Mouse (Mus musculus): ENCODE data around the gene Gm20662.

DNA sequence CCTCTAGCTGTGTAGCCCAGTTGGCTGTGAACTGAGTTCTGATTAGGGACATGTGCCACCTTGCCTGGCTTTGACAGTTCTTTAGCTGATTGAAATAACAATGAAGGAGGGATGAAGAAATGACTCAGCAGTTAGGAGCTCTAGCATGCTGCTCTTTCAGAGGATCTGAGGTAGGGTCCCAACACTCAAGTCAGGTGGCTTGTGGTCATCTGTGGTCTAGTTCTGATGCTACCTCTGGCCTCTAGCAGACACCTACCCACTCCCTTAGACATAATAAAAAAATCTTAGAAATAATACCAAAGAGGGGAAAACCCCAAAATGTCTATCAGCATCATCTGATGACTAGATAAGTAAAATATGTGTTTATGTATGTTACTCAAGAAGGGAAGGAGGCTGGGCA, 14.2 kb downstream of the Gm20662 start:
- TF ChIP-seq GATA1 (IDR thresholded peaks at IDR 0.05; ENCODE audit: borderline replicate concordance, low read length) (no peak), CTCF (IDR thresholded peaks at IDR 0.05; ENCODE audit: low read depth, low read length) (no peak), GATA2 (IDR thresholded peaks at IDR 0.05; ENCODE audit: borderline replicate concordance, low read depth, low read length) (no peak), TAL1 (conservative IDR thresholded peaks at IDR 0.05; ENCODE audit: low read depth, low read length) (no peak)

Data from G1E (cell line).